Mouse (Mus musculus) frontal cortex, postnatal 10 days (tissue): Measurements from ENCODE around the gene Mdm2.

ENCODE experiments used
- DNase-seq, 2 experiments: peaks; one replicate each; pipeline ENCODE4 v3.0.0; 2022; ENCODE audit warnings: low spot score in 2 of 2, mixed read lengths in 1 of 2

The Mdm2 gene

DNA sequence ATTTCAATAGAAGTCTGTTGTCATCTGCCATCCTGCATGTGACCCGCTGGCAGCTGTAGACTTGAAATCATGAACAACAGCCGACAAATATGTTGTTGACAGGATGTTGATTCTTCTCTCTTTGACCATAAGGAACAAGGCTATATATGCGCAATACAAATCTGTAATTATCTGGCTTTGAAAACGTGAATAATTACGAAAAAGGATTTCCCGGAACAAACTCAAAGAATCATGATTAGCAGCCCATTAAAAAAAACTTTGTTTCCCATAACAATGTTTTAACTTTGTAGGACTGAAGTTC lies 53.9 kb downstream of the Mdm2 start:
- DNase-seq: no peak

- DNase-seq: no peak
These were observed 54.5 kb downstream of the Mdm2 start for GRCm38 (mm10) chr10:117655908-117656661.

DNA sequence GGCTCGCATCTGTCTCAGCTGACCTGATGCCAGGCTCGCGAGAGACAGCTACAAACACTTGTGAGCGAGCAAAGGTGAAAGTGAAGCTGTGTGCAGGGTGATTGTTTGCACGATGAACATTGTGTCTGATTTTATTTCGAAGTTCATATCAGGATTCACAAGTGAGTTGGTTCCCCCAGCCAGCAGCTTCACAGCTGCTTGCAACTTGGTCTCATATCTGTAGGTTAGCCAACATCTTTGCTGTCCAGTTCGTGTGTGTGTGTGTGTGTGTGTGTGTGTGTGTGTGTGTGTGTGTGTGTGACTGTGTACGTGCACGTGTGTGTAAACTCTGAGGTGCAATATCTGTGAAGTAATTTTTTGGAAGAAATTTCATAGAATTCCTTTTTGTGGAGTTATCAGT lies 55.1 kb downstream of the Mdm2 start:
- DNase-seq: no peak

DNA sequence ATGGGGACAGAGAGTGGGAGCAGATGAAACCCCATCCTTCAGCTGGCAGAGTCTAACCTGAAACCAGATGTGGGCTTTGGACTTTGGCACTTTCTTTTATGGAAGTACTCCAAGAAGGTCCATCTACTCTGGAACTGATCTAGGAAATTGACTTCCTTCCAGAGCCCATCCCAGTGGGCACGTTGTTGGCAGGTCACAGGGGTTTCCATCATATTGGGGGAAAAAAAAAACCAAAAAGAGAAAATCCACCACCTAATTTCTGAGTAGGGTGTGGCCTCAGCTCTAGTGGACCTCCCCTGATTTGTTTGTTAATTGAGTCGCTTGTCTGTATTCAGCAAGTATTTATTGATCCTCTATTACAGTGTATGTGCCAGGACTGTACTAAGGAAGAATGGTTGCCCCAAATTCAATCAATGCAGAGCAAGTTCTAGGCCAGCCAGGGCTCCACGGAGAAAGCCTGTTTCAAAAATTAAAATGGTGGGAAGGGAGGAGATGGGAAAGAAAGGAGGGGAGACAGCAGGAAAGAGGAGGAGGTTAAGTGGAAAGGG lies 55.9 kb downstream of the Mdm2 start:
- no peak for DNase-seq

DNA sequence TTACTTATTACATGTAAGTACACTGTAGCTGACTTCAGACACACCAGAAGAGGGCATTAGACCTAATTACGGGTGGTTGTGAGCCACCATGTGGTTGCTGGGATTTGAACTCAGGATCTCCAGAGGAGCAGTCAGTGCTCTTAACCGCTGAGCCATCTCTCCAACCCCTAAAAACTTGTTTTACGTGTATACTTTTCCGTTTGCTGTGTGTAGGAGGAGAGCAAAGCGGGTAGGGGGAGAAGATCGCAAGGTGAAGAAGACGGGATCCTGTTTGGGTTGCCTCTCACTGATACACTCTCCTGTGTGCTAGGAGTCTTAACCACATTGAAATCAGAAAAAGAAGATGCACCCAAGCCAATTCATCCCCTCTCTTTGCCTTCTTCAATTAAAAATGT lies 56.8 kb downstream of the Mdm2 start:
- no peak for DNase-seq

DNA sequence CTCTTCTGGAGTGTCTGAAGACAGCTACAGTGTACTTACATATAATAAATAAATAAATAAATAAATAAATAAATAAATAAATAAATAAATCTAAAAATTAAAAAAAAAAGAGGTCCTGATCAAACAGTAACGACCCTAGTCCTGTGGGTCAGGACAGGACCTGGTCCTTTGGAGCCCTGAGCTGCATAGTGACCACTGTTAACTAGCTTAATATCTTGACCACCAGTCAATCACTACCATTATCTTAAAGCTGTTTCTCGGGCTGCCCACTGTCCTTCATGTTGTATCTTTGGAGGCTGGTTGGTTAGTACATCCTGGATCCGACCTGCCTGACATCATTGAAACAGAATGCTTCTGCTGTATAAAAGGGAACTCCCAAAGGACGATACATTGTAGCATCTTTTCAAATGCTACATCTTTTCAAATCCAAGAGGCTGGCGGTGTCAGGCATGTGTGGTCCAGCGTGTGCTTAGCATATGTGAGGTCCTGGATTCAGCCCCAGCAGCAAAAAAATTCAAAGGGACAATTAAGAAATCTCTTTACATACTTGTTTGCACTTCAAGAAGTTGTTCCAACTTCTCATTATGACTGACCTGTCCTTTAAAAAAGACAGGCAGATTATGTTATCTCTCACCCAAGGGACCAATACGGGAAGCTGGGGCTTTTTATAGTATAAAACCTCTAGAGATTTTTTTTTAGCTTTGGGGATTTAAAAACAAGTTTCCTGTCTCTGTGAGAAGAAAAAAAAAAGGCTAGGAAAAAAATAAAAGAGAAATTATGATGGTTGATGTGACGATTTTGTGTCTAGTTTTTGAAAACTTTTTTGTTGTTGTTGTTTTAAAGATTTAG lies 57.4 kb downstream of the Mdm2 start:
- DNase-seq: no peak

DNA sequence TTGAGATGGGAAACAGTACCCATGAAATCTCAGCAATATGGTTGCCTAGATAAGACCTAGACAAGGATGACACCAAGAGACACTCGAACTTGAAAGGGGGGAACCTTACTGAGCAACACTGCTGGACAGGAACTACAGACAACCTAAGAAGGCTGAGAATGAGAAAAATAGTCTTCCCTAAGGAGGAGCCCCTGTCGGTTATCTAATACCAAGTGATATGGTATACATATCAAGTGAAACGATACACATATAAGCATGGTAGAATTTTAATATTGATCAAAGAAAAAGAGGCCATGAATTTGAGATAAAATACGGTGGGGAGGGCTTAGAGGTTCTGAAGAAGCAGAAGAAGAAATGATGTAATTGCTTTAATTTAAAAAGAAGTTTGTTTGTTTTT lies 58.2 kb downstream of the Mdm2 start:
- DNase-seq: no peak

GRCm38 (mm10) chr10:117651587-117652377 lies 58.8 kb downstream of the Mdm2 start:
- peak in 1 of 2 experiments; percentile 44 for DNase-seq

DNA sequence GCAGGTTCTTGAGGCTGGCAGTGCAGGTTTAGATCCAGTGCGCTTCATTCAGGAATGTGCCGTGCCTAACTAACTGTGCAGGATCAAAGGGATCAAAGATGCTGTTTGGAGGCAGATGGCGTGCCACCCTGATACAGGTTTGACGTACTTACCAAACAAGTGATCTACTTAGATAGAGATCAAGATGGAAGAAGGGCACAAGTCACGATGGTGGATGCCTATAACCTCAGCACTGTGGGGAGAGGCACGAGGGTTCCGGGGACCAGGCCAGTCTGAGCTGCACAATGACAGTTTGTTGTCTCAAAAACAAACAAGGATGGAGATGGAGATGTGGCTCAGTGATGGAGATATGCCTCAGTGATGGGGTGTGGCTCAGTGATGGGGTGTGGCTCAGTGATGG lies 59.8 kb downstream of the Mdm2 start:
- DNase-seq: no peak

GRCm38 (mm10) chr10:117650042-117650655 lies 60.4 kb downstream of the Mdm2 start:
- DNase-seq: no peak

DNA sequence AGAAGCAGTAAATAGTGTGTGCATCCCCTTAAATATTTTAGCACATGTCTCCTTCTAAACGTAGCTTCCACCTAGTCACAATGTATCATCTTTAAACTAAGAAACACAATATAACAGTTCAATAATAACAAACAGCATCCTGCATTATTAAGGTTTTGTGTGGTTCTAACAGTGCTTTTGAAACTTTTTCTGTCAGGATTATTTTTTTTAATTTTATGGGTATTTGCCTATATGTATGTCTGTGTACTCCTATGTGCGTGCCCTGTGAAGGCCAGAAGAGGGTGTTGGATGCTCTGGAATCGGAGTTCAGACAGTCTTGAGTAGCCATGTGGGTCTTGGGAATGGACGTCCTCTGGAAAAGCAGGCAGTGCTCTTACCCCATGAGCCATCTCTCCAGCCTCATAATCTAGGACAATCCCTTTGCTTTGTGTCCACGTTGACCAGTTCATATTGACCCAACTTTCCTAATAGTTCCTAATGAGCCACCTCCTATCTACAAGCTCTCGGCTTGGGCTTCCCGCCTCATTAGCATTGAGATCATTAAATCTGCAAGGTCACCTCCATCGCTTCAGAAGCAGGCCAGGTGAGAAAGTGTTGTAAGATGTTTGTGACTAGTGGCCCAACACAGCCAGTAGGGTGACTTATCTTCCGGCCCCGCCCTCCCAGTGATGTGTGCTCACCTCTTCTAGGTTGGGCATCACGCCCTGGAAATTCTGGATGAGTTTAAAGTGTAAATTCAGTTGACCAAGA lies 61.1 kb downstream of the Mdm2 start:
- no peak for DNase-seq

- no peak for DNase-seq
These were observed 61.9 kb downstream of the Mdm2 start for GRCm38 (mm10) chr10:117648643-117649042.

- no peak for DNase-seq
These were observed 62.5 kb downstream of the Mdm2 start for GRCm38 (mm10) chr10:117647964-117648472.

- DNase-seq: peak; percentile 39 to 51
These were observed 63.4 kb downstream of the Mdm2 start for GRCm38 (mm10) chr10:117647158-117647505.

DNA sequence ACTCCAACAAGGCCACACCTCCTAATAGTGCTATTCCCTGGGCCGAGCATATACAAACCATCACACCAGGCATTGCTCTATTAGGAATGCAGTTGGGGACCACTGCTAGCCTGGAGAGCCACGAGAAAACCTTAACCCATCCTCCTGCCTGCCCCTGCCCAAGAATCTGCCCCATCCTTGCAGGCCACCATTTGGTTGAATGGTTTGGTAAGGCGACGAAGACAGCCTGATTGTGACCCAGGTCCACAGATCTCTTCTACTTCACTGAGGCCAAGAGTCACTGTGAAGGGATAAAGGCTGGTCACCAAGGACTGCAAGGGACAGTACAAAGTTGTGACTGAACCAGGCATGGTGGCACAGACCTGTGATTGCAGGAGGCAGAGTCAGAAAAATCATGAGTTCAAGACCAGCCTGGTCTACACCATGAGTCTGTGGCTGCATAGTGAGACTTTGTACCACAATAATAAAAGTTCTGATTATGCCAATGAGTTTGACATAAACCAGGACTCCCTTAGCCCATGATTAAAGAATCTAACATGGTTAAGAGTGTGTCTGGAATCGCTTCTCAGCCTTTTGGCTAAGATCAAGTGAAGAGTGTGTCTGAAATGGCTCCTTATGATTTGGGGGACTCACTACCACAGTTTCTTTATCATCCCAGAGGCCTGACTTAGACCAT lies 63.9 kb downstream of the Mdm2 start:
- DNase-seq: no peak

DNA sequence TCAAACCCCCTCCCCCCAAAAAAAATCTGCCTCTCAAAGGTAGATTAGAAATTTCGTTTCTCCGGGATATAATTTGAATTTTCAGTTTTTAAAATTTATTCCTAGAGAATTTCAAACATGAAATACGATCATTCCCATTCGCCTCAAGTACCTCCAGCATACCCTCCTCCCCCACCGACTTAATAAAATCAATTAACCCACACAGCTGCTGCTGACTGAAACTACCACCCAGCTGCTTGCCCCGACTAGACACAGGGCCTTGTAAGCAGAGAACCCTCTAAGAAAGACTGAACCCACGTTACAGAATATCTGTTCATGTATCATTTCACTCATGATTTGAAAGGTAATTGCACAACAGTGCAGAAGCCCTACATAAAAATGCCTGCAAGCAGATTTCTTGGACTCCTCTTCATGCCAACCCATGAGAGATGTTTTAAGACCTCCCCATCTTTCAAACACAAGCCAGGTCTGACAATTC lies 65.0 kb downstream of the Mdm2 start:
- DNase-seq: no peak

GRCm38 (mm10) chr10:117644828-117645227 lies 65.7 kb downstream of the Mdm2 start:
- DNase-seq: no peak

DNA sequence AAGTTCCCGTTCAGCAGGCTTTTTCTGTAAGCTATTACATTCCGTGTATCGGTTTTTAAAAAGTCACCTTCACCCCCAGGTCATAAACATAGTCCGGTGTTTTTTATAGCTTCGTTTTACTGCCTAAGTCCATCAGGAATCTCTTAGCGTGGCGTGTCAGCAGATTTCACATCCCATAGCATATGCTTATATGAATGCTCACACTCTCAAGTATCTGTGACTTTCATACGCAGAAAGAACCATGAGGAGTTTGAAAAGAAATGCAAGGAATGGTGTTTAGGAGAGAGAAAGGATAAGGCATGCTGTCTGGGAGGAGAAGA lies 66.2 kb downstream of the Mdm2 start:
- DNase-seq: no peak

- DNase-seq: no peak
These were observed 66.7 kb downstream of the Mdm2 start for GRCm38 (mm10) chr10:117643711-117644428.

GRCm38 (mm10) chr10:117643302-117643701 lies 67.3 kb downstream of the Mdm2 start:
- no peak for DNase-seq
